ENCODE assay signal across 19 mouse cellular contexts in genomic region chr9:41238395-41239096, GRCm38 (mm10).
A peak's percentile ranks its signal among the peaks of the same experiment; 100 is the strongest.
DNase-seq lines count a peak whose midpoint lies in the region; ATAC-seq and TF ChIP-seq lines count a peak whose summit lies in the region.
"Had no signal": no experiment of that assay in that cellular context is flagged by ENCODE, and none has a peak within 500 bp of the region (broad histone marks: within the 10 kb centered on the region; RNA-seq: fewer than 3 reads in every experiment).

No protein-coding gene starts in this region.

- H3K9me3 ChIP-seq in midbrain, postnatal 0 days (ENCODE audit: low read length), result no peaks in the 10 kb centered on the region
- no peaks in the 10 kb centered on the region for H3K9me3 ChIP-seq in midbrain, embryonic 11.5 days (ENCODE audit: control insufficient read depth, low read length)
- H3K9me3 ChIP-seq in hindbrain, embryonic 14.5 days (ENCODE audit: control insufficient read depth, low read length), result no peaks in the 10 kb centered on the region
- H3K9me3 ChIP-seq: liver, embryonic 12.5 days; lung, embryonic 15.5 days had no signal

- no peak overlapping the region for H3K4me2 ChIP-seq in midbrain, postnatal 0 days (ENCODE audit: low read depth, low read length, poor library complexity, severe bottlenecking)
- no peak overlapping the region for H3K4me2 ChIP-seq in midbrain, embryonic 11.5 days
- no peak overlapping the region for H3K4me2 ChIP-seq in hindbrain, embryonic 14.5 days (replicated peaks)
- H3K4me2 ChIP-seq: liver, embryonic 12.5 days; lung, embryonic 15.5 days had no signal

- H3K4me1 ChIP-seq in midbrain, postnatal 0 days (ENCODE audit: insufficient read depth, low read length), result no peaks in the 10 kb centered on the region
- H3K4me1 ChIP-seq in midbrain, embryonic 11.5 days (ENCODE audit: control insufficient read depth, insufficient read depth, low read length), result peaks cover 6% of the 10 kb centered on the region; the same call in 1 of the 2 replicates
- 0 out of 2 replicates have a peak, but pooled peaks cover 6% of the 10 kb centered on the region for H3K4me1 ChIP-seq in hindbrain, embryonic 14.5 days (replicated peaks; ENCODE audit: control insufficient read depth, insufficient read depth, low read length)
- H3K4me1 ChIP-seq: liver, embryonic 12.5 days; lung, embryonic 15.5 days had no signal

- no peak overlapping the region for H3K9ac ChIP-seq in midbrain, postnatal 0 days (replicated peaks; ENCODE audit: low read length, poor library complexity, severe bottlenecking)
- H3K9ac ChIP-seq in midbrain, embryonic 11.5 days (ENCODE audit: low read length), result no peak overlapping the region
- H3K9ac ChIP-seq in hindbrain, embryonic 14.5 days, result no peak overlapping the region
- H3K9ac ChIP-seq: liver, embryonic 12.5 days; lung, embryonic 15.5 days had no signal

- no peak for ATAC-seq in midbrain, postnatal 0 days (ENCODE audit: low FRiP score)
- ATAC-seq in midbrain, embryonic 11.5 days (ENCODE audit: low FRiP score), result no peak
- no peak for ATAC-seq in hindbrain, embryonic 14.5 days (ENCODE audit: low FRiP score)
- ATAC-seq: liver, embryonic 12.5 days had no signal

- no peak overlapping the region for H3K27ac ChIP-seq in midbrain, postnatal 0 days (ENCODE audit: low read depth, low read length)
- no peak overlapping the region for H3K27ac ChIP-seq in midbrain, embryonic 11.5 days (ENCODE audit: low read depth, low read length)
- peak overlapping the region; percentile 17; the same call in 1 of the 2 replicates for H3K27ac ChIP-seq in hindbrain, embryonic 14.5 days
- H3K27ac ChIP-seq: liver, embryonic 12.5 days; lung, embryonic 15.5 days; macrophage had no signal

- no peaks in the 10 kb centered on the region for H3K27me3 ChIP-seq in midbrain, postnatal 0 days (ENCODE audit: insufficient read depth, low read length)
- no peaks in the 10 kb centered on the region for H3K27me3 ChIP-seq in midbrain, embryonic 11.5 days (ENCODE audit: control insufficient read depth, insufficient read depth, low read length)
- no peaks in the 10 kb centered on the region for H3K27me3 ChIP-seq in hindbrain, embryonic 14.5 days (ENCODE audit: control insufficient read depth, insufficient read depth, low read length)
- H3K27me3 ChIP-seq: CH12.LX; liver, embryonic 12.5 days; lung, embryonic 15.5 days had no signal

- TF ChIP-seq CTCF in midbrain, postnatal 0 days (IDR thresholded peaks at IDR 0.05), result no peak

- no peak overlapping the region for H3K4me3 ChIP-seq in midbrain, postnatal 0 days (ENCODE audit: low read depth, low read length)
- H3K4me3 ChIP-seq in midbrain, embryonic 11.5 days (ENCODE audit: low read depth, low read length), result no peak overlapping the region
- H3K4me3 ChIP-seq in hindbrain, embryonic 14.5 days (replicated peaks; ENCODE audit: low read length), result no peak overlapping the region
- H3K4me3 ChIP-seq: liver, embryonic 12.5 days; lung, embryonic 15.5 days had no signal

- 50% methylated on average over 5 of the region's 5 CpGs for WGBS in midbrain, postnatal 0 days
- 76% methylated on average over 5 of the region's 5 CpGs for WGBS in midbrain, embryonic 11.5 days
- WGBS in hindbrain, embryonic 14.5 days, result 67% methylated on average over 5 of the region's 5 CpGs

- H3K36me3 ChIP-seq in midbrain, postnatal 0 days (ENCODE audit: insufficient read depth, low read length), result no peaks in the 10 kb centered on the region
- no peaks in the 10 kb centered on the region for H3K36me3 ChIP-seq in midbrain, embryonic 11.5 days (ENCODE audit: control insufficient read depth, insufficient read depth, low read length)
- no peaks in the 10 kb centered on the region for H3K36me3 ChIP-seq in hindbrain, embryonic 14.5 days (replicated peaks; ENCODE audit: control insufficient read depth, insufficient read depth)
- H3K36me3 ChIP-seq: liver, embryonic 12.5 days; lung, embryonic 15.5 days had no signal

- DNase-seq in gastrocnemius, adult 18-20 months (ENCODE audit: low spot score), result peak; percentile 49
- no peak for DNase-seq in gastrocnemius, postnatal 10 days
- peak; percentile 44 for DNase-seq in midbrain, postnatal 0 days (ENCODE audit: low spot score)
- DNase-seq in midbrain, embryonic 11.5 days (ENCODE audit: low spot score, missing footprints), result no peak
- no peak for DNase-seq in hindbrain, embryonic 14.5 days (ENCODE audit: low spot score)
- DNase-seq in frontal cortex, adult 2 months (ENCODE audit: extremely low spot score in 1 of 2, low spot score in 1 of 2), result no peak
- no peak for DNase-seq in heart, adult 11 months
- DNase-seq in cerebellum, postnatal 36 days, result no peak
- DNase-seq: adrenal gland, postnatal 10 days; cerebellum, adult 9-10 months; kidney, adult 18-20 months; kidney, postnatal 25 days; midbrain, embryonic 14.5 days; retina, postnatal 1 day; thymus, postnatal 36 days had no signal

Comparison
In these comparisons a context has a peak if more than half of its experiments do, and no peak if none do; other contexts are left out.
1. DNase-seq: peak in gastrocnemius, adult 18-20 months (single experiment) and midbrain, postnatal 0 days (single experiment); none in gastrocnemius, postnatal 10 days (single experiment), midbrain, embryonic 11.5 days (single experiment), hindbrain, embryonic 14.5 days (single experiment), frontal cortex, adult 2 months (0 of 2), heart, adult 11 months (single experiment) and cerebellum, postnatal 36 days (0 of 2).